Mouse (Mus musculus): ENCODE measurements around the gene Gm8122.
"Not testable (repeated sequence)": the region's sequence is repeated elsewhere in the genome, so short reads cannot be mapped to it uniquely, and the experiment has no call there.

DNA sequence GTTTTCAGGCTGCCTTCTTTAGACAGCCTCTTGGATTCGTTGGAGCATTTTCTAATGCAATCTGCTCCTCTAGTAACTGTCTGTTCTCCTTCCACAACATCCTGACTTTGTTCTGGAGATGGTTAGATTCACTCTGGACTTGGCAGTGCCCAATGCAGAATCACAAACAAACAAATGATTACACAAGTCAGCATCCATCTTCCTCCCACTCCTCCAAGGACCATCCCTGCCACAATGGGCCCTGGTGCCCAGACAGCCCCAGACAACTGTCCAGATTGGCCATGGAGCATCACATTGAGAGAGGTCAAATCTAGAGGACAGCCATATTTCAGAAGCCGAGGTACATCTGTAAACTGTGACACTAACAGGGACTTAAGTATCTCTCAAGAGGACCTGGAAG lies 42.4 kb upstream of the Gm8122 start:
- TF ChIP-seq CTCF (IDR thresholded peaks at IDR 0.05; ENCODE audit: low read depth); EP300 (optimal IDR thresholded peaks at IDR 0.05): not testable (repeated sequence)

Data from stomach, postnatal 0 days (tissue).